Mouse (Mus musculus): ENCODE measurements around the gene Map3k14.

DNA sequence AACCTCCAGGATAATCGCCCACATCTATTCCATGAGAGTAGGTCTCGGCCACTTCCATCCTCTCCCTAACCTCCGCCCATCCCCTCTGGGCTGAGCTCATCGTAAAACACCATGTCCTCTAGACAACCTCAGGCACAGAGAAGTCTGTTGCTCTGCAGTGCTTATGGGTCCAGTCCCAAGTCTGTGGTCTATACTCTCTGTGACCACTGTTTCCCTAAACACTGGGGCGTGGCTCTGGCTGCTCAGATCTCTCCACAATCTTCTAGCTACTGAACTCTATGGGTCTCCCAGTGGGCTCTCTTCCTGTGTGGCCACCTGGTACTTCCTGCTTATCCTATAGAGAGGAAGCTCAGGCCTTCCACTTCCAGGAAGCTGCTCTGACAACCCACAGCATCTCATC, 13.7 kb downstream of the Map3k14 start:
- no peak for TF ChIP-seq CTCF (IDR thresholded peaks at IDR 0.05; ENCODE audit: low read depth, low read length)
- TF ChIP-seq POLR2A (IDR thresholded peaks at IDR 0.05; ENCODE audit: extremely low read depth, insufficient read depth, low read length) = no peak

Data from liver, adult 2 months (tissue).